Mouse (Mus musculus) neural tube, embryonic 13.5 days (tissue): ENCODE results near the gene Zfp207. TPM values are rescaled to one million over a fixed set of nuclear protein-coding genes. Genes with fewer than 3 reads are reported as not detected.
"Not testable (repeated sequence)": the region's sequence is repeated elsewhere in the genome, so short reads cannot be mapped to it uniquely, and the experiment has no call there.

Experiments
- ATAC-seq: fragments of 200-750 bp; cut with Nextera tagmentation; 2 replicates; pipeline ENCODE4 v1.8.0; 2017; ENCODE audit warnings: low read depth, mild to moderate bottlenecking, moderate TSS enrichment, moderate library complexity
- H3K27ac ChIP-seq: fragments of 300-500 bp; sonication (generic); replicated peaks from 2 replicates; pipeline ENCODE4 v1.5.1; 2015; ENCODE audit warnings: moderate library complexity, mild to moderate bottlenecking, inconsistent platforms
- H3K27me3 ChIP-seq: fragments of 300-500 bp; sonication (generic); 2 replicates; pipeline ENCODE4 v1.6.1; 2015; ENCODE audit warnings: mild to moderate bottlenecking, inconsistent platforms
- H3K36me3 ChIP-seq: fragments of 300-500 bp; sonication (generic); 2 replicates; pipeline ENCODE4 v1.6.1; 2015; ENCODE audit warnings: mild to moderate bottlenecking, inconsistent platforms
- H3K4me1 ChIP-seq: fragments of 300-500 bp; sonication (generic); replicated peaks from 2 replicates; pipeline ENCODE4 v1.6.1; 2015; ENCODE audit warnings: inconsistent platforms
- H3K4me2 ChIP-seq: fragments of 300-500 bp; sonication (generic); 2 replicates; pipeline ENCODE4 v1.6.1; 2015; ENCODE audit warnings: inconsistent platforms, mild to moderate bottlenecking, moderate library complexity
- H3K4me3 ChIP-seq: fragments of 300-500 bp; sonication (generic); 2 replicates; pipeline ENCODE4 v1.5.1; 2015; ENCODE audit warnings: mild to moderate bottlenecking, inconsistent platforms
- H3K9ac ChIP-seq: fragments of 300-500 bp; sonication (generic); 2 replicates; pipeline ENCODE4 v1.6.1; 2015; ENCODE audit warnings: moderate library complexity, mild to moderate bottlenecking, inconsistent platforms
- H3K9me3 ChIP-seq: fragments of 300-500 bp; sonication (generic); 2 replicates; pipeline ENCODE4 v1.6.1; 2016; ENCODE audit warnings: inconsistent platforms
- WGBS: fragments of 180-500 bp; shearing (Covaris S2); methylation state at CpG from one replicate; pipeline ENCODE4 v1.1.7; 2015; 5-methylcytosine and 5-hydroxymethylcytosine counted together
- polyA plus RNA-seq: library from polyadenylated mRNA; unstranded; fragments of >200 nt; fragmentation: Nextera tagmentation; extraction: Ambion mirVana; gene quantifications from 2 replicates; pipeline ENCODE4 v1.2.1, GENCODE M21; 2015

Zfp207 gene
- polyA plus RNA-seq, 1 experiment from 2014 or later, result 217 TPM

DNA sequence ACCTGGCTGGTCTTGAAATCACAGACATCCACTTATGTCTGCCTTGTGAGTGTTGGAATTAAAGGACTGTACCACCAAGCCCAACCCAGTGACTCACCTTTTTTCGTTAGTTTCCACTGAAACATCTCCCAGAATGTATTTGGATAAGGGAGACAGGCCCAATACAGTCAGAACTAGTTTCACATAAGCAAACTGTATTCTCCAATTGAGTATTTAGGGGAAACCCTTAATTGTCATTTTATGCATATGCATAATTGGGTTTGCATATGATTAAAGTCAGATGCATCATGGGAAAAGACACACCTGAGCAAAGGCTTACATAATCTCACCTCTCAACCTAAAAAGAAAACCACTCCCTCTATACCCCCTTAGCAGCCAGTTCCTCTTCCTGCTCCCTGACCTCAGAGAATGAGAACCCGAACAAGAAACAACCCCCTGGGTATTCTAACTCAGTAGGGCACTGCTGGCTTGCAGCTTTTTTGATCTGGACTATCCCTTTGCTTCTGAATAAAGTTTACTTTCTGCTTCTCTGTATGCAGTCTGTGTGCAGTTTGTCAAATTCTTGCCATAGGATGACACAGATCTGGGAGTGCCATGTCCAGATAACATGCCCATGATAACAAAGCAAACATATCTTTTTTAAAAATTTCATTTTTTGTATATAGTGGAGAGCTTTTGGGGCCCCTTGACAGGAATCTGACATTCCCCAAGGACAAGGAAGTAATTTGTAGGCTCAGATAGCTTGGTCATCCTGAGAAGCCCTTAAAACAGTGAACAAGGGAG is 37.3 kb downstream of the Zfp207 start:
- Histone ChIP-seq H3K36me3 (peaks cover 16% of the 10 kb centered on the region), H3K9me3 (peaks cover 11% of the 10 kb centered on the region; the same call in 1 of the 2 replicates), H3K4me3 (no peak overlapping the region), H3K4me1 (no peaks in the 10 kb centered on the region), H3K27me3 (no peaks in the 10 kb centered on the region), H3K9ac (no peak overlapping the region), H3K27ac (no peak overlapping the region), H3K4me2 (no peak overlapping the region)
- 69% methylated on average over 2 of the region's 2 CpGs for WGBS
- no peak for ATAC-seq

DNA sequence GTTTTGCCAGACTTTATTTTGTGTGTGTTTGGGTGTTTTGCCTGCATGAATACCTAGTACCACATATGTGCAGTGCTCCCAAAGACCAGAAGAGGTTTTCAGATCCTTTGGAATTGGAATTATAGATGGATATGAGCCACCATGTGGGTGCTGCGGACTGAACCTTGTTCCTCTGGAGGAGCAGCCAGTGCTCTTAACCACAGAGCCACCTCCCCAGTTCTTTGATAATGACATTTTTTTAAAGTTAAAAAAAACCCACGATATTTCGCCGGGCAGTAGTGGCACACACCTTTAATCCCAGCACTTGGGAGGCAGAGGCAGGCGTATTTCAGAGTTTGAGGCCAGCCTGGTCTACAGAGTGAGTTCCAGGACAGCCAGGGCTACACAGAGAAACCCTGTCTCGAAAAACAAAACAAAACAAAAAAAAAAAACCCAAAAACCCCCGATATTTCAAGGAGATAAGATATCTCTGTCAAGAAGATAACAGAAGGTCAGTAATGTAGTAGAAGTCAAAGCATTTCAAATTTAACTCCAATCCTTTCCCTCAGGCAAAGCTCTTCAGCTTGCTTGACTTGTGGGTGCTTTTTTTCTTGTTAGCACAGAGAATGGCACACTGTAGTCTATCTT is 38.5 kb downstream of the Zfp207 start:
- peaks cover 9% of the 10 kb centered on the region for H3K36me3 ChIP-seq
- no peak overlapping the region for H3K27ac ChIP-seq
- 87% methylated on average over 7 of the region's 7 CpGs for WGBS
- no peaks in the 10 kb centered on the region for H3K27me3 ChIP-seq
- H3K4me2 ChIP-seq, result no peak overlapping the region
- no peak overlapping the region for H3K4me3 ChIP-seq
- H3K4me1 ChIP-seq, result no peaks in the 10 kb centered on the region
- no peak overlapping the region for H3K9ac ChIP-seq
- no peak for ATAC-seq
- peaks cover 7% of the 10 kb centered on the region; the same call in 1 of the 2 replicates for H3K9me3 ChIP-seq

DNA sequence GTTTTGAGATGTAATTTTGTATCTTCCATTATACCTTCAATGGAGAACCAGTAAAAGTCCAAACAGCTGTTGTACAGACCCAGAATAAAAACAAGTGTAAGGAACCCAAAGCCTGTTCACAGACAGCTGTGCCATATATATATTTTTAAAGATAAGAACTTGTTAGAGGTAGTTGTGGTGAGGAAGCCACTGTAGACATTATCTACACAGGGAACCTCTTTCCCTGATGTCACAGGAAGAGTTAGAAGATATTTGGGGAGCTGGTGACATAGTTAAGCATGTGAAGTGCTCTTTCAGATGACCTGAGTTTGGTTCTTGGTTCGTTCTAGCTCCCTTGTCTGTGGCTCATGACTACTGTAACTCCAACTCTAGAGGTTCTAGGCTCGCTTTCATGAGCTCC is 41.6 kb downstream of the Zfp207 start:
- H3K4me2 ChIP-seq, result no peak overlapping the region
- peaks cover 9% of the 10 kb centered on the region for H3K4me1 ChIP-seq
- H3K4me3 ChIP-seq, result no peak overlapping the region
- 90% methylated on average over 2 of the region's 2 CpGs for WGBS
- no peaks in the 10 kb centered on the region for H3K9me3 ChIP-seq
- H3K9ac ChIP-seq, result no peak overlapping the region
- no peaks in the 10 kb centered on the region for H3K36me3 ChIP-seq
- ATAC-seq, result no peak
- H3K27me3 ChIP-seq, result no peaks in the 10 kb centered on the region
- no peak overlapping the region for H3K27ac ChIP-seq

DNA sequence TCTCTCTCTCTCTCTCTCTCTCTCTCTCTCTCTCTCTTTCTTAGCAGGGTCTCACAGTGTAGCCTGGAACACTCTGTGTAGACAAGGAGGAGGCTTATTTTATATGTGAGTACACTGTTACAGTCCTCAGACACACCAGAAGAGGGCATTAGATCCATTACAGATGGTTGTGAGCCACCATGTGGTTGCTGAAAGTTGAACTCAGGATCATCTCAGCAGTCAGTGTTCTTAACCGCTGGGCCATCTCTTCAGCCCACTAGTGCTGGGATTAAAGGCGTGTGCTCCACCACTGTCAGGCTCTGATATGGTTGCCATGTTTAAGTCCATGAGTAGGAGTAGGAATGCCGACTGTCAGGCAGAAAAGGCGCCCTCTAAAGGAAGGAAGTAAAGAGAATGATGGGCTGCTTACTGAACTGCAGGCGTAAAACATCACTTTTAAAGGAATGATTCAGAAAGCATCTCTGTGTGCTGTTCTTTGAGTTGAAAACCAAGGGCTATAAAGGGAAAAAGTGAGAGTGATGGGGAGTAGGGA is 42.2 kb downstream of the Zfp207 start:
- Histone ChIP-seq H3K4me2 (no peak overlapping the region), H3K27ac (no peak overlapping the region), H3K9me3 (no peaks in the 10 kb centered on the region), H3K36me3 (no peaks in the 10 kb centered on the region), H3K27me3 (no peaks in the 10 kb centered on the region), H3K4me3 (no peak overlapping the region), H3K9ac (no peak overlapping the region), H3K4me1 (peaks cover 14% of the 10 kb centered on the region)
- 60% methylated on average over 5 of the region's 5 CpGs for WGBS
- ATAC-seq, result no peak

DNA sequence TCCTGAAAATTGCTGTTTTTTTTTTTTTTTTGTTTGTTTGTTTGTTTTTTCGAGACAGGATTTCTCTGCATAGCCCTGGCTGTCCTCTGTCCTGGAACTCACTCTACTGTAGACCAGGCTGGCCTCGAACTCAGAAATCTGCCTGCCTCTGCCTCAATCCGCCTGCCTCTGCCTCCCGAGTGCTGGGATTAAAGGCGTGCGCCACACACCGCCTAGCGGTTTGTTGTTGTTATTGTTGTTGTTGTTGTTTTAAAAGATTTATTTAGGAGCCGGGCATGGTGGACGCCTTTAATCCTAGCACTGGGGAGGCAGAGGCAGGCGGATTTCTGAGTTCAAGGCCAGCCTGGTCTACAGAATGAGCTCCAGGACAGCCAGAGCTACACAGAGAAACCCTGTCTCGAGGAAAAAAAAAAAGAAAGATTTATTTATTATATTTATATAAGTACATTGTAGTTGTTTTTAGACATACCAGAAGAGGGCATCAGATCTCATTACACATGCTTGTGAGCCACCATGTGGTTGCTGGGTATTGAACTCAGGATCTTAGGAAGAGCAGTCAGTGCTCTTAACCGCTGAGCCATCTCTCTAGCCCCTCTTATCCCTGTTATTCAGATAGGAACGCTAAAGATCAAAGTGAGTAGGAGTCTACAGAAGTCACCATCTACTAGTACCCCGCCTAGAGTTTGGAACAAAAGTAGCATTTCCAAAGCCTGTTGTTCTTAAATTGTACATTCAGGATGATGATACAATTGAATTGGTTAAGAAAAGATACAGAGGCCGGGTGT is 43.1 kb downstream of the Zfp207 start:
- not testable (repeated sequence) for H3K9ac ChIP-seq, ATAC-seq, H3K4me3 ChIP-seq, H3K36me3 ChIP-seq, H3K9me3 ChIP-seq, H3K4me2 ChIP-seq, H3K27ac ChIP-seq, H3K27me3 ChIP-seq
- 81% methylated on average over 16 of the region's 16 CpGs for WGBS
- H3K4me1 ChIP-seq, result peaks cover 16% of the 10 kb centered on the region

DNA sequence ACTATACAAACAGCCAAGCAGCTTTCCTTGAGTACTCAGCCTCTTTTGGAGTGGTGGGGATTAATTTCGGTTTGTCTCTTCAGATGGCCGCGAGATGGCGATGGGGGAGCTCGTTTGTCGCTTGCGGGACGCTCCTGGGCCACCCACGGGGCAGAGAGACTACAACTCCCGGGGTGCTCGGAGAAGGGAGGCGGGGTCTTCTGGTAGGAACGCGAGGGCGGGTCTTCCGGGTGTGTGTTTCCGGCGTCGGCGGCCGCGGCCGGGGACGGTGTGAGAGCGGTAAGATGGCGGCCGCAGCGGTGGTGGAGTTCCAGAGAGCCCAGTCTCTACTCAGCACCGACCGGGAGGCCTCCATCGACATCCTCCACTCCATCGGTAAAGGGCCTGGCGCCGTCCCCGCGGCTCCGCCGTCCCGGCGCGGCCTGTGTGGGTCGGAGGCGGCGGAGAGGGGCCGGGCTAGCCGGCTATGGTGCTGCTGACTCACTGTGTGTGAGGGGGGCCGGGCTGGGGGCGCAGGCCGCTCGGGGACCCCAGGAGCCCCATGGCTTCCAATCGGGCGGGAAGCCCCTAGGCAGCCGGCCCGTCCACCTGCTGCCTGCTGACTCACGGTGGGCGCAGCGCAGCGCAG is 45.4 kb downstream of the Zfp207 start, which contains the start of gene Psmd11:
Gene Psmd11 (plus strand): TSS at position 235 of the 628 bp plus-strand sequence.
- under 1% methylated on average over 58 of the region's 58 CpGs for WGBS
- Histone ChIP-seq H3K27me3 (no peaks in the 10 kb centered on the region), H3K4me2 (peak within 1 kb of the TSS; percentile 89), H3K36me3 (peaks cover 18% of the 10 kb centered on the region), H3K4me3 (peak within 1 kb of the TSS; percentile 96), H3K9me3 (no peaks in the 10 kb centered on the region), H3K9ac (peak within 1 kb of the TSS; percentile 94), H3K27ac (peak within 1 kb of the TSS; percentile 92), H3K4me1 (peaks cover 16% of the 10 kb centered on the region)
- ATAC-seq, result peak; percentile 100

DNA sequence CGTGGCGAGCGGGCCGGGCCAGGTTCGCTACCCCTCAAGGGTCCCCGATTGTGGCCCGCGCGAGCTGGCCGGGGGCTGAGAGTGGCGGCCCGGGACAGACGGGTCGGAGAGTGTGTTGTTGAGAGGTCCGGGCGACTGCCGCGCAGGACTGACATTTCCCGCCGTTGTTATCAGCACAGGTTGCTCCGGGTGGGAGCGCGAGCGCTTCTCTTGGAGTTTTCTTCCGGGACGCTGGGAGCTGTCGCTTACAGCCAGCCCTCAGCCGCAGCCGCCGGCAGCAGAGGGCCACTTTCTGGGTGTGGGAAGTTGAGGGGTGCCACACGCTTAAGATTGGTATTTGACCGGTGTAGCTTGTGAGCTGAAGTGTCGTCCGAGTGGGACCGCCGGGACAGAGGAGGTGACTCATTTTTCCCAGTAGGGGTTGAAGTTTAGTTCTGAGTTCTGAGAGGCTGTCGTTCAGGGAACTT is 46.0 kb downstream of the Zfp207 start:
- H3K27ac ChIP-seq, result peak overlapping the region; percentile 92
- peak overlapping the region; percentile 89 for H3K4me2 ChIP-seq
- ATAC-seq, result no peak; the same call in 1 of the 2 replicates
- H3K9me3 ChIP-seq, result no peaks in the 10 kb centered on the region
- H3K4me1 ChIP-seq, result peaks cover 16% of the 10 kb centered on the region
- under 1% methylated on average over 37 of the region's 37 CpGs for WGBS
- H3K4me3 ChIP-seq, result peak overlapping the region; percentile 96
- no peaks in the 10 kb centered on the region for H3K27me3 ChIP-seq
- H3K36me3 ChIP-seq, result peaks cover 23% of the 10 kb centered on the region
- H3K9ac ChIP-seq, result peak overlapping the region; percentile 94

DNA sequence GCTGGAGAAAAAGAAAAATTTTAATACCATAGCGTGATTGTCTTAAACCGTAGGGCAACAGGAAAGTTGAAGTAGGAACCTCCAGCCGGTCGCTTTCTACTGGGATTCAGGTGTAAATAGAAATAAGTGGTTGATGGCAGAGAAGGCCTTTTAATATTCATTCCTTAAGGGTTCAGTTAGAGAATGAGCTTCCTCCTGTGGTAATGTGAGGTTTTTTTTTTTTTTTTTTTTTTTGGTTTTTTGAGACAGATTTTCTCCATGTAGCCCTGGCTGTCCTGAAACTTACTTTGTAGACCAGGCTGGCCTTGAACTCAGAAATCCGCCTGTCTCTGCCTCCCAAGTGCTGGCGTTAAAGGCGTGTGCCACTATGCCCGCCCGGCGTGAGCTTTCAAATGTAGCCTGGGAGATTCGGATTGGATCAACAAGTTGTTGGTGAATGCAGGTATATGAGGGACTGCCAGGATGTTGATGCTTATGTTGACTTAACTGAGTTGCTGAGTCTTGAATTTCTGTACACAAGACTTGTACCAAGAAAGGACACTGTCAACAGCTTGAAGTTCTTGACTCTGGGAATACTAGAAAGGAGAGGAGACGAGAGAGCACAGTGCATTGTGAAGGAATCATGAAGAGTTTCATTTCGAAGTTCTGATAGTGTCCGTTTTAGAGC is 46.6 kb downstream of the Zfp207 start:
- ATAC-seq, result no peak
- Histone ChIP-seq H3K36me3 (peaks cover 26% of the 10 kb centered on the region), H3K4me1 (peaks cover 16% of the 10 kb centered on the region), H3K9me3 (no peaks in the 10 kb centered on the region), H3K27me3 (no peaks in the 10 kb centered on the region), H3K4me3 (peak overlapping the region; percentile 96), H3K27ac (no peak overlapping the region), H3K4me2 (peak overlapping the region; percentile 89), H3K9ac (peak overlapping the region; percentile 94)
- WGBS, result 64% methylated on average over 14 of the region's 14 CpGs

DNA sequence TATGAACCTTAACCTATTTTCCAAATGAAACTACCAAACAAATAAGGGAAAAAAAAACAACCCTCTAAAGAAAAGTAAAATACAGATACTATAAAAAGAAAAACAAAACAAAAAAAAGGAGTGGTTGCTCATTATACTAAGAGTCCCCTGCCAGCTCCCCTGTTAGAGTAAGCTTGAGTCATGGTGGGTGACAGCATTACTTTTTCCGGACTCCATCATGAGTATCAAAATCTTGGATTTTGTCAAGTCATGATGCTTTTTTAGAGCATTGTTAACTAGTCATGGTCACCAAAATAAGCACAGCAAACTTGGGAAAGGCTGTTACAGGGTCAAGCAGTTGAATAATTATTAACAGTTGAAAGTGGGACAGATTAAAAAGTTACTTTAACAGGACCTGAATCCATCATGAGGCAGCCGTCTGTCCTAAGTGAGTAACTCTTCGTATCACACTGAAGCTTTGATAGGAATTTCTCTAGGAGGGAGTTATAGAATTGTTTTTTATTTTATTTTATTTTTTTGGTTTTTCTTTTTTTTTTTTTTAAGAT is 47.4 kb downstream of the Zfp207 start:
- H3K9me3 ChIP-seq, result no peaks in the 10 kb centered on the region
- 93% methylated on average over 3 of the region's 3 CpGs for WGBS
- ATAC-seq, result no peak
- H3K4me2 ChIP-seq, result no peak overlapping the region
- H3K4me3 ChIP-seq, result no peak overlapping the region
- no peak overlapping the region for H3K9ac ChIP-seq
- peaks cover 16% of the 10 kb centered on the region for H3K4me1 ChIP-seq
- H3K27me3 ChIP-seq, result no peaks in the 10 kb centered on the region
- H3K27ac ChIP-seq, result no peak overlapping the region
- peaks cover 32% of the 10 kb centered on the region for H3K36me3 ChIP-seq

DNA sequence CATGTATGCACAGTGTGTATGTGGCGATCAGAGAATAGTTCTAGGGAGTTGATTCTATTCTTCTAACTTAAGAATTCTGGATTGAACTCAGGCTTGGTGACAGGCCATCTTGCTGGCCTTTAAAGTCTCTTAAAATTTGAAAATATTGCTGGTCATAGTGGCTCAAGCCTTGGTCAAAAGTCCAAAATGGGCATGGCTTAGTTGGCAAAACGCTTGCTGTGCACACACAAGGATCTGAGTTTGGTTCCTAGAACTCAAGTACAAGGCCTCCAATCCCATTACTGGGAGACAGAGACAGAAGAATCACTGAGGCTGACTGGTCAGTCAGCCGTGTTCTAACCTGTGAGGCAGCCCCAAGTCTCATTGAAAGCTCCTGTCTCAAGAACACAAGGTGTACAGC is 63.8 kb downstream of the Zfp207 start:
- Histone ChIP-seq H3K4me2 (no peak overlapping the region), H3K4me3 (no peak overlapping the region), H3K27me3 (no peaks in the 10 kb centered on the region), H3K4me1 (no peaks in the 10 kb centered on the region), H3K9ac (no peak overlapping the region), H3K27ac (no peak overlapping the region), H3K36me3 (peaks cover 72% of the 10 kb centered on the region), H3K9me3 (no peaks in the 10 kb centered on the region)
- 94% methylated on average over 3 of the region's 3 CpGs for WGBS
- ATAC-seq, result no peak

DNA sequence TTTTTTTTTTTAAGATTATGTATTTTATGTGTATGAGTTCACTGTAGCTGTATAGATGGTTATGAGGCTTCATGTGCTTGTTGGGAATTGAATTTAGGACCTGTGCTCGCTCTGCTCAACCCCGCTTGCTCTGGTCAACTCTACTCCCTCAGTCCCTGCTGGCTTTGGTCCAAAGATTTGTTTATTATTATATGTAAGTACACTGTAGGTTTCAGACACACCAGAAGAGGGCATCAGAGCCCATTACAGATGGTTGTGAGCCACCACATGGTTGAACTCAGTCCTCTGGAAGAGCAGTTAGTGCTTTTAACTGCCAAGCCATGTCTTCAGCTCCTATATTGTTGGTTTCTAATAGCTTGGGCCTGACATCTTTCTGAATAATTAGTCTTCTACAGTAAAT is 66.8 kb downstream of the Zfp207 start:
- H3K27ac ChIP-seq, result no peak overlapping the region
- H3K9me3 ChIP-seq, result no peaks in the 10 kb centered on the region
- no peak overlapping the region for H3K4me3 ChIP-seq
- peaks cover 72% of the 10 kb centered on the region for H3K36me3 ChIP-seq
- no peaks in the 10 kb centered on the region for H3K27me3 ChIP-seq
- no peak for ATAC-seq
- H3K9ac ChIP-seq, result no peak overlapping the region
- no peak overlapping the region for H3K4me2 ChIP-seq
- no peaks in the 10 kb centered on the region for H3K4me1 ChIP-seq
- WGBS, result 95% methylated on average over 2 of the region's 2 CpGs
